Mouse (Mus musculus) layer of hippocampus, adult 2 months (tissue): ENCODE data around the gene Pced1a. TPM values are rescaled to one million over a fixed set of nuclear protein-coding genes. Genes with fewer than 3 reads are reported as not detected.
A peak's percentile ranks its signal among the peaks of the same experiment; 100 is the strongest.
"Not testable (repeated sequence)": the region's sequence is repeated elsewhere in the genome, so short reads cannot be mapped to it uniquely, and the experiment has no call there.

ENCODE experiments used
- DNase-seq, 2 experiments: peaks; one replicate each; pipeline ENCODE4 v3.0.0; 2022; ENCODE audit warnings: low spot score in 2 of 2
- H3K27ac ChIP-seq: fragments of 200-600 bp; 2 replicates; pipeline ENCODE4 v1.8.1; 2022
- H3K4me3 ChIP-seq: fragments of 200-600 bp; 2 replicates; pipeline ENCODE4 v1.8.1; 2022; ENCODE audit warnings: mild to moderate bottlenecking
- CTCF ChIP-seq: fragments of 200-600 bp; conservative IDR thresholded peaks from 2 replicates; pipeline ENCODE4 v1.8.1; 2022; ENCODE audit warnings: antibody characterized with exemption, mild to moderate bottlenecking, moderate library complexity
- total RNA-seq, 2 experiments: library from RNA; stranded (reverse); gene quantifications; 2 replicates each; pipeline ENCODE4 v1.2.3; 2021

Gene Pced1a
- total RNA-seq, 2 experiments from 2014 or later: 23.0 to 27.3 TPM

DNA sequence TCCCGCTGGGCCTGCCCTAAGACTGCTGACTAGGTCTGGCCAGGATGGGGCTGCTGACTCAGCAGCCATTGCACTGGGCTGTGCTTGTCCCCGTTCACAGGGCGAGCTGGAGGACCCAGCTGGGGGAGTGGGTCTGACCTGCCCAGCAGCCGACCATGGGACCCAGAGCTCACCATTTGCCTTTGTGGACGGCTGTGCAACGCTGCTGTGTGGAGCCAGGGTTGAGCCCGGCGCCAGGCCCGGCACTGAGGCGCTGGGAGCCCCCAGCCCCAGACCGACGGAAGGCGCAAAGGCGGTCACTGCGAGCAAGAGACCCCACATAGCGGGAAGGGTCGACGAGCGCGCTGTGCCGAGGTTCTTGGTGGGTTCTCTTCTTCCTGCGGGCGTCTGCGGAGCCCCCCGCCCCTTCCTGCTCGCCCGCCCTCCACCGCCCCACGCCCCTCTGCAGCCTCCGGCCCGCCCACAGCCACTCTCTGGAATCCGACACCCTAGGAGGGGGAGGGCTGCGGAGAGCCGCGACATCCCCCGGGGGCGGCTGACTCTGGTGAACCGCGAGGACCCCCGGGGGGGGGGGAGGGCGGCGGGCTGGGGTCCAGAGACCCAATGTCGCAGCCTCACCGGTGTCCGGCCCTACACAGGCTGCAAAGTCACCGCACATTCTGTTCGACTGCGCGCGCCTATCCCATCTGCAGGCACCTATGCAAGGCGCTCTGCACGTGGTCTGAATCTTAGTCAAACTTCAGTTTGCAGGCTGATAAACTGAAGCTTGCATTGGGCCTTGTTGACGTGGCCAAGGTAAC, 27.1 kb downstream of the Pced1a start, which contains the start of gene Cpxm1:
Gene Cpxm1 (minus strand): TSS at position 389 of the 800 bp plus-strand sequence.
- H3K27ac ChIP-seq: 0 out of 2 replicates have a peak within 1 kb of the TSS, but pooled peaks have one; percentile 23

DNA sequence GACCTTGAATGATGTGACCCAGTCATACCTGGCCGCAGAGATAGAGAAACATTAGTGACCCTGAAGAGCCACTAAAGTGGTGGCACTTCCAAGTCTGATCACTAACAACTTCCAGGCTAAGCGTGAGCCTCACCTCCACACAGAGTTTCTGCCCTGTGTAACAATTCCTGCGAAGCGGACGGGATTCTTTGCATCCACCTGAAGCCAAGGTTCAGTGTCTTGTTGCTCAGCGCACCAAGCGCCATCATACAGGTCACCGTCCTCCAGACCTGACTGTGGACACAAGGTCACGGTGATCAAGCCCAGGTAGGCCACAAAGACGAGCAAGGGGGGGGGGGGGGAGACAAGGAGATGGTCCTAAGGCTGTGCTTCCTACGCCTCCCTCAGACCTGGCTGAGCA, 28.8 kb downstream of the Pced1a start:
- Histone ChIP-seq H3K4me3 (no peak overlapping the region), H3K27ac (no peak overlapping the region)
- DNase-seq: no peak
- TF ChIP-seq CTCF: no peak

More for the DNA sequence above, 27.1 kb downstream of the Pced1a start, which contains the start of gene Cpxm1:
- TF ChIP-seq CTCF: no peak
- peak within 1 kb of the TSS; percentile 50 for H3K4me3 ChIP-seq
- no peak for DNase-seq

DNA sequence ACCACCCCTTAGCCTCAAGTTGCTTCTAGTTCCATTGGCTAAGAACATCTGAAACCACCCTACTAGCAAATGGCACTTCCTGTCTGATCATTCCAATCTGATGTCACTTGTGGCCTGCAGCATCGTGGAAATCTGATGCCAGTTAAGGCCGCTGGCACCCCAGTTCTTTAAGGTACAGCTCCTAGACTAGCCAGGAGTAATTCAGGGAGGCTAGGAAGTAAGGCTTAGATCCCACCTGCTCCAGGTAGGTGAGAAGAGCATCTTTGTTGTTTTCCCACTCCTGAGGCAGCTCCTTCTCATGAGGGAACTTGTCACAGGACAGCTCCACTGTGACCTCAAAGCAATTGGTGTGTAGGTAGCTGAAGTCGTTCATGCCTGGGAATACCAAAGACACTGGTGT, 31.7 kb downstream of the Pced1a start:
- Histone ChIP-seq H3K4me3 (no peak overlapping the region), H3K27ac (no peak overlapping the region)
- TF ChIP-seq CTCF: no peak
- no peak for DNase-seq

DNA sequence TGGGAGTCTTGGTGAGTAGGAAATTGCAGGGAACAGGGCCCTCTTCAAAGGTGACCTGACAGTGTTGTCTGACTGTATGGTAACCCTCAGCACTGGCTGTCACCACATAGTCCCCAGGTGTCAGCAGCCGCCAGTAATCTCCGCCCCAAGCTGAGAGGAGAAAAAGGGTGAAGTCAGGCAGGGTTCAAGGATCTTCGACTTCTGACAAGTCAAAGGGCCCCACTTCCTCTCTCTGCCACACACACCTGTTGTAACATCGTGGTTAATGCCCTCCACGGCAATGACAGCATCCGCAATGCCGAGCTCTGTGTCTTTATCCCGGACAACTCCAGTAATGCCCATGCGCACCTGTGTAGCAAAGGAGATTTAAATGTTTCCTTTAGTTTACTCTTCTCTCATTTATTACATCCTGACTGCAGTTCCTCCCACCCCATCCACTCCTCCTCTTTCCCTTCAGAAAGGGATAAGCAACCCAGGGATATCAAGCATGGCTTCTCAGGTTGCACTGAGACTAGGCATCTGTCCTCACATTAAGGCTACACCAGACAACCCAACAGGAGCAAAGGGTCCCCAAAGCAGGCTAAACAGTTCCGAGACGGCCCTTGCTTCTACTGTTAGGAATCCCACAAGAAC, 33.4 kb downstream of the Pced1a start:
- no peak for DNase-seq
- TF ChIP-seq CTCF: no peak
- Histone ChIP-seq H3K4me3 (no peak overlapping the region), H3K27ac (no peak overlapping the region)

DNA sequence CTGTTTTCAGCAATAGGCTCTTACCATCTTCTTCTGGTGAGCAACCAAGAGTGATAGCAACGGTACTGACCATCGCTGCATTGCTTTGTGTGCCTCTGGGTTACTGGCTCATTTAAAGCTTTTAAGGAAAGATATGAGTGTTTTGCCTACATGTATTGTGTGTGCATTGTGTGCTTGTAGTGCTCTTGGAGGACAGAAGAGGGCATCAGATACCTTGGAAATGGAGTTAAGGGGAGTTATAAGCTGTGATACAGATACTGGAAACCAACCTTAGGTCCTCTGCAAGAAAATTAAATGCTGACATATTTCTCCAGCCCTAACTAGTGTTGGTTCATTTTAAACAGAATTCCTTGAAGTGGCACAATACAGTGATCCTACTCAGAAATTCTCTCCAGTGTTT, 35.7 kb downstream of the Pced1a start:
- no peak for DNase-seq
- Histone ChIP-seq H3K4me3 (no peak overlapping the region), H3K27ac (no peak overlapping the region)
- peak; percentile 58 for TF ChIP-seq CTCF

DNA sequence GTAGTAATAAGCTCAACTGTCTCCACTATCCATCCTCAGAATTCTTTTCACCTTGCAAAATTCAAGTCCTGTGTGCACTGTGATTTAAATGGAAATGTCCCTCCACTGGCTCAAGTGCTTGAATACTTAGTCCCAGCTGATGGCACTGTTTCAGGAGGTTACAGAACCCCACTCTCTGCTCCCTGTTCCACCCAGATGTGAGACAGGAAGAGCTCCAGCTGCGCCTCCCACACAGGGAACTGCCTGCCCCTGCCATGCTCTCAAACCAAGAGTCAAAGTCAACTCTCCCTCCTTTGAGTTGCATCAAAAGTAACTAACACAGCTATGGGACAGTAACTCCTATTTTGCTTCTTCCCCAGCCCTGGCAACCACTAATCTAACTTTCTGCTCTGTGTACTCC, 38.3 kb downstream of the Pced1a start:
- no peak for TF ChIP-seq CTCF
- no peak overlapping the region for H3K4me3 ChIP-seq
- no peak overlapping the region for H3K27ac ChIP-seq
- no peak for DNase-seq

DNA sequence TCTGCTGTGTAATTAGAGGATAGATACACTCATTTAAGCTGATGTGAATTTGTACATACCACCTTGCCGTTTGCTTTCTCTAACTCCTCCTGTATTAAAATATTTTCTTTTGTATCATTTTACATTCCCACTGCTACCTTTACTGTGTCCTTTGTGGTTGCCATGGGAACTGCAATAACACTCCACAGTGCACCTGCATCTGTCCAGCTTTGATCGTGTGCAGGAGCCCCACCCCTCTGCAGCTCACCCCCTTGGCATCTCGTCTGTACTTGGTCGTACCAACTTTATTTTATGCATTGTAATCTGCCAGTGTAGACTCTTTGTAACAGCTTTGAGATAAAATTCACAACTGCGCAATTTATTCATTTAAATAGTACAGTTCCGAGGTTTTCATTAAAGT, 40.6 kb downstream of the Pced1a start:
- TF ChIP-seq CTCF: no peak
- Histone ChIP-seq H3K4me3 (no peak overlapping the region), H3K27ac (no peak overlapping the region)
- DNase-seq: no peak

DNA sequence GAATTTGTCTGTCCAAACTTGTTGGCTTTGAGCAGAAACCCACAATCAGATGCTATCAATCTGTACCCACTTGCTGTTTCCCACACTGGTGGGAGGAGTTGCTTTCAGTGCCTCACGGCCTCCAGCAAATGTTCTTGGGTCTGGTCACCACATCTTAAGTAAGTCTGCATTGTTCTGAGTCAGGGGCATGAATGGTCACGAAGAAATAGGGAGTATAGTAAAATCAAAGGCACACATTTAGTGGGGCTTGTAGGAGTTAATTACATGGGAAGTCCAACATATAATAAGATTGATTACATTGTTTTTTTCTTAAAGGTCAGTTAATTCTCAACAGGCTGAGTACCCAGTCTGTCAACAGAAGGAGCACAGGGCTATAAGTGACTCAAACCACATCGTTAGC, 41.3 kb downstream of the Pced1a start:
- TF ChIP-seq CTCF: no peak
- Histone ChIP-seq H3K4me3 (no peak overlapping the region), H3K27ac (no peak overlapping the region)
- DNase-seq: no peak

DNA sequence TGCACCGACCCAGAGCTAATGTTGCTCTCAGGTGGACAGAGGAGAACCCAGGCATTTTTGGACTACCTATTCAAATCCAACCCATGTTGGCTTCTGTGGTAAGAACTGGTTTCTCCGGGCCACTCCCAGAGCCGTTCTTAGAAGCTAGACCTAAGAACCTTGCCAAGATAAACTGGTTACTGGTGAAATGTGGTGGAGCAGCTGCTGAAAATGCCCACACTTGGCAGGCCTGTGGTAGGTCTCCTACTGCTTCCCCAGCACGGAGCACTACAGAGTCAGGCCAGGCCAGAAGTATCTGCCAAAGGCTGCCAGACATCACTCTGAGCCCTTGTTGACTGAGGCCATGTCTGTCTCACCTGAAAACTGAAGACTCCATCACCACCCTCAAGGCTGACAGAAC, 49.5 kb downstream of the Pced1a start:
- Histone ChIP-seq H3K4me3 (no peak overlapping the region), H3K27ac (0 out of 2 replicates have a peak overlapping the region, but pooled peaks have one; percentile 7)
- TF ChIP-seq CTCF: no peak
- no peak for DNase-seq

DNA sequence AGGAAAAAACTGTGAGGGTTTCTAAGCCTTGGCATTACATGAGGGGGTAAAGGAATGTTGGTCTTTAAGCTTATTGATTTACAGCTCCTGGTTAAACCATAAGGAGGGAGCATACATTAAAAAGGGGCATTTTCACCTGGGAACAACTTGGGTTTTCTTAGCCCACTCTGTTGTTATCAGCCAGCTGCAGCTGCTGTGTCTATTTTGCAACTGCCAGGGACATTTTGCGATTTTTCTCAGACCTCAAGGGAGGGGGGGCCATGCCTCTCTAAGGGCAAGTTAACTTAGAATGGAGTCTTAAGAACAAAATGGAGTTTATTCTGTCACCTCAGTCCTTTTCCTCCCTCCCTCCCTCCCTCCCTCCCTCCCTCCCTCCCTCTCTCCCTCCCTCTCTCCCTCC, 51.5 kb downstream of the Pced1a start:
- not testable (repeated sequence) for H3K27ac ChIP-seq, DNase-seq, H3K4me3 ChIP-seq

DNA sequence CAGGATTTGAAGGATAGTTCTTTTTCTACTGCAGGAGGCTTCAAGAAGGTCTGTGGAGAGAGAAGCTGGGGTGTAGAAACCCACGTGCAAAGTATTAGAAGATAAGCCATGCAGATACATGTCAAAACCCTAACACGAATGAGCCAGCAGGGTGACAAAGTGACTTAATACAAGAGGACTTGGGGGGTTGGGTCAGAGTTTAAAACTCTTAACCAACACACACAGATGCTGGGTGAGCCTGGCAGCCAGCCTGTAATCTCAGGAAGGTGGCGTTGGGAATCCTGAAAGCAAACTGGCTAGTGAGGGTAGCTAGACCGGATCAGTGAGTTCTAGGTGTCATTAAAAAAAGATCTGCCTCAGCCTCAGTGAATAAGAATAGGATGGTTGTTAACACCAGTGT, 57.1 kb downstream of the Pced1a start:
- no peak for DNase-seq

More for the DNA sequence above, 57.1 kb downstream of the Pced1a start:
- no peak overlapping the region for H3K27ac ChIP-seq
- TF ChIP-seq CTCF: no peak
- no peak overlapping the region for H3K4me3 ChIP-seq

Other genes starting within 250 kb of the Pced1a start
- gene Snrpb, start 245.3 kb downstream of the Pced1a start, total RNA-seq: 100 to 1,000 TPM; 111 to 112 TPM
- gene Tmc2, start 229.5 kb downstream of the Pced1a start, total RNA-seq: under 1 TPM in 1 of 2 experiments, not detected in 1; 0.13 TPM
- gene Nop56, start 150.3 kb downstream of the Pced1a start, total RNA-seq: 100 to 1,000 TPM; 146 to 167 TPM
- 100 to 1,000 TPM; 314 to 335 TPM for gene Idh3b, start 140.2 kb downstream of the Pced1a start, total RNA-seq
- gene Ebf4, start 129.5 kb downstream of the Pced1a start, total RNA-seq: 10 to 100 TPM; 11.3 to 11.8 TPM
- 1 to 10 TPM; 6.6 to 7.5 TPM for gene Cpxm1, start 27.1 kb downstream of the Pced1a start, total RNA-seq
- gene Gm28372, start 19.5 kb downstream of the Pced1a start, total RNA-seq: not detected
- gene 1700020A23Rik, start 19.4 kb downstream of the Pced1a start, total RNA-seq: not detected
- gene Tmem239, start 18.2 kb downstream of the Pced1a start, total RNA-seq: not detected
- 100 to 1,000 TPM in 1 of 2 experiments, 10 to 100 TPM in 1; 91.3 to 104 TPM for gene Vps16, start 362 bp downstream of the Pced1a start, total RNA-seq
- 100 to 1,000 TPM; 326 to 341 TPM for gene Ptpra, start 25.6 kb upstream of the Pced1a start, total RNA-seq
- gene Mrps26, start 139.0 kb upstream of the Pced1a start, total RNA-seq: 10 to 100 TPM; 82.5 to 86.7 TPM
- not detected for gene Oxt, start 151.5 kb upstream of the Pced1a start, total RNA-seq
- 1 to 10 TPM; 2.1 to 2.6 TPM for gene Avp, start 157.9 kb upstream of the Pced1a start, total RNA-seq
- gene Fastkd5, start 205.3 kb upstream of the Pced1a start, total RNA-seq: 1 to 10 TPM; 8.8 to 8.9 TPM
- gene Ubox5, start 205.3 kb upstream of the Pced1a start, total RNA-seq: 10 to 100 TPM; 11.0 to 11.7 TPM
- 100 to 1,000 TPM; 185 to 196 TPM for gene Lzts3, start 218.1 kb upstream of the Pced1a start, total RNA-seq
- 10 to 100 TPM; 97.6 to 98.1 TPM for gene Ddrgk1, start 240.0 kb upstream of the Pced1a start, total RNA-seq
- gene Itpa, start 242.9 kb upstream of the Pced1a start, total RNA-seq: 10 to 100 TPM; 36.0 to 36.8 TPM